Mouse (Mus musculus) spleen, embryonic (tissue): ENCODE measurements at regions not wholly inside any gene's neighbourhood (a gene's known extent, or its start where the extent isn't known, plus 50 kb on each side); places are given as distances from the start of the nearest gene placed in this dataset.
"Not testable (repeated sequence)": the region's sequence is repeated elsewhere in the genome, so short reads cannot be mapped to it uniquely, and the experiment has no call there.

Experiments used
- CTCF ChIA-PET: fragments of 350-600 bp; sonication (Branson Sonifier 250); formaldehyde crosslinking; loops from one replicate; lab custom pipeline; 2022; lab: Charles Lee

DNA sequence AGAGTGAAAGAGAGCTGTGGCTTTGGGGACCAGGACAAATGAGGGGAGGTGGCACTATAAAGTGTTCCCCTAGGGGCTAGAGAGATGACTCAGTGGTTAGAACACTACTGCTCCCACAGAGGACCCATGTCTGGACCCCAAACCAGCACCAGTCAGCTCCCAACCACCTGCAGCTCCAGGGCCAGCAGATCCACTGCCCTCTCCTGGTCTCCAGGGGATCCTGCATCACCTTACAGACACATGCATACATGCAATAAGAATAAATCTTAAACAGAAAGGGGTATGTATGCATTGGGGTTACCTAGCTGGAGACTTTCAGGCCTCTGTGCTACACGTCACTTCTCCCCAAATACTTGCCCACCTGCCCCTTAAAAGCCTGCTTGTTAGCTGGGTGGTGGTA lies 93.8 kb upstream of the Zfp706 start:
- CTCF ChIA-PET: no interaction called here

DNA sequence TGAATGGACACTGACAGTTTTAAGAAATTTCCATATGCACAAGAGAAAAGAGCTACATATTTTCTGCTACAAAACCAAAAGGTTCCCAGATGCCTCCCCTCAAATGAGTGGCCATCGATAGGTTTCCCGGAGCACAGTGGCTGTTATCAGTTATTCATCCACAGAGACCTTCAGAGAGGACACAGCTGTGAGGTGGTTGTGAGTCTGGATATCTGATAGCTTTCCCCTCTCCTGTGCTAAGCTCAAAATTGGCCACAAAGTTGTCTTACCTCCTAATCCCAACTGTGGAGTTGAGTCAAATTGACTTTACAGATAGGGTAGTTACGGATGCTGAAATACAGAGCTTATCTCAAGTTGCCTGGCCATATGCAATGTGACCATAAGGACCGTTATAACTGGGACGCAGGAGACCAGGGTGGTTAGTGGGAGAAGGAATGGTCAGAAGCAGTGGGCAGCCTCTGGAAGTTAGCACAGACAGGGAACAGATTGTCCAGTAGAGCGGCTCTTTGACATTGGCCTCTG lies 93.3 kb upstream of the Zfp706 start:
- CTCF ChIA-PET: no interaction called here

DNA sequence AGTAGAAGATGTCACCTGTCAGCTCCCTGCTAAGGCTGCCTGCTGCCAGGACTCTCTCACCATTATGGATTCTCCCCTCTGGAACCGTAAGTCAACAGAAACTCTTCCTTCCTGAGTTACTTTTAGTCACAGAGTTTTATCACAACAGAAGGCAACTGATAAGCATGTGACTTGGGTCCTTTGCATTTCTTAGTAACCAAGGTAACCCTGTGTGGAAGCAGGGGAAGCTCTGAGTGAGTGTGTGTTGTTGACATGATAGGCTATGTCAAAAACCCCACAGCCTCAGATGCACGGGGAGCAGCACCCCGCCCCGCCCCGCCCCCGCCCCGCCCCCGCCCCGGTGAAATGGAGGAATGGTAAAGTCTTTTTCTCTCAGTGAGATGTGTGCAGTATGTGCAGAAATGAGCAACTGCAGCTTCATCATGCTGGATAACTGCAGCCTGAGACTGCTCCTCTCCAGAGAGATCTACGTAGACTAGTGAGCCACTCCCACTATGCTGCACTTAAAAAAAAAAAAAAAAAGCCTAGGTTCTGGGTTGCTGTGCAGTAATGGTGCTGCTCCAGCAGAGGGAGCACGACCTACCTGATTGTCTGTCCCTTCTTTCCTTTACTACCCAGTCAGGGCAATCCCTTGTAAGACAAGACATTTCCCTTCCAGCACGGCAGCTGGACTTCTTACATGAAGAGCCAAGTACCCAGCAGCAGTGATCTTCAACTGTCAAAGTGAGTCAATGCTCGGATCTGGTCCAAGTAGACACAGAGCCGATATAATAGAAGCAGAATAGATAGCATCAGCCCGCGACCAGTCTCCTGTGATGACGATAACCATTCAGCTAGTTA lies 92.6 kb upstream of the Zfp706 start:
- CTCF ChIA-PET: interaction anchor here (0.6 to 0.7 kb wide), 2 partner anchors 448 to 838 kb away, joined by 3 read pairs; no protein-coding TSS in a partner anchor

DNA sequence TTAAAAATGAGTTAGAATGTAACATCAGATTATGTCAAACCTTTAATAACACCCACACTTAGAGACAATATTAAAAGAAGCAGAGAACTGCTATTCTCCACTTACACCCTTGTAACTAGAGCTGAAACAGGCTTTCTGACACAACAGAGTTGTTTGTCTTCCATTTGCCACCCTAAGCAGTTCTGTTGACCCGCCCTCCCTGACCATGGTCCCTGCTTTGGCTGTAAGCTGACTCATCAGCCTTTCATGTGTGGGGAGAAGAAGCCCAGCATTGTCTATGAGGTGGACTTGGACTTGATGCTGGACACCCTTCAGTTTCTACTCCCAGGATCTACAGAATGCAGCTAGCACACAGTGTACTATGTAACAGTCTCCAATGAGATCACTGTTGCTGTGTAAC lies 91.6 kb upstream of the Zfp706 start:
- CTCF ChIA-PET: no interaction called here

DNA sequence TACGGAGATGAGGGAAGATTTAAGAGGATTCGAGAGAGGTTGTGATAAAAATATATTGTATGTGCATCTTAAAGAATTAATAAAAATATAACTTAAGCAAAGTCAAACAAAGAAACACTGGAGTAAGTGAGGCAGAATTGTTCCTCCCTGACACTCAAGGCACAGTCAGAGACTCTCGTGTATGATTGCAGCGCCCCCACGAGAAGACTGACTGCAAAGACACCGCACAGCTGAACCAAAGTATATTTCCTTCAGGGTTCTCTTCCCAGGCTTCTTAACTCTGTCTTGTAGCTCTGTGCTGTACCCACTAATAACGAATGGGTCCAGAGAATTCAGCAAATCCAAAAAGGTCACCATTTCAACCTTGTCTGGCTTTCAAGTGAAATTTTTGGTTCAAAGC lies 89.9 kb upstream of the Zfp706 start:
- CTCF ChIA-PET: no interaction called here

DNA sequence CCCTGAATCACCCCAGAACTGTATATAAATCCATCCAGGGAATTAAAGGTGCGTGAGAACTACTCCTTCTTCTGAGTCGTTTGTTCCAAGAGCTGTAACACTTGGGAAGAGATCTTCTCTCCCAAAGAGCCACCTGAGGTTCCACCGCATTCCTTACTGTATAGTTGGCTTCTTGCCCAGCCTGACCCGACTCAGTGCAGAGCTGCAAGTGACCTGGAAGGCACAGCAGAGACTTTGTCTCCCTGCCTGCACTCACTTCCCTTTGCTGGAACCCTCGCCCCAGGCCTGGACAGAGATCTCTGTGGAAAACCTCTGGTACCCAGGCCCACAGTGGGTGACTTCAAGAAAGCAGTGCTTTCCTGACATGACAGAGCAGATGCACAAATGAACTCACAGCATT lies 83.6 kb upstream of the Zfp706 start:
- CTCF ChIA-PET: not testable (repeated sequence)

DNA sequence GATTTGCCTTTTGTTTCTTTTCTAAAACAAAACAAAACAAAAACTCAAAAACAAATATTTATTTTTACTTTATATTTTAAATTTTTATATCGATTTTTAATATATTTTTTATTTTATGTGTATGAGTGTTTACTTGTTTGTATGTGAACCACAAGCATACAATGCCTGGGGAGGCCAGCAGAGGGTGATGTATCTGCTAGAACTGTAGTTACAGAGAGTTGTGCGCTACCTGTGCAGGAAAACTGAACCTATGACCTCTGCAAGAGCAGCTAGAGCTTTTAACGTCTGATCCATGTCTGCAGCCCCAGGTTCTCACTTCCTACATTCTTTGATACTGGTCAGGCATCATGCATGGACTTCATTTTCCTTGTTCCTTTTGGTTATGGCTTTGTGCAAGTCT lies 76.2 kb upstream of the Zfp706 start:
- CTCF ChIA-PET: interaction anchor here (1.1 kb wide), 1 partner anchor 75 kb away, joined by 3 read pairs; no protein-coding TSS in a partner anchor

DNA sequence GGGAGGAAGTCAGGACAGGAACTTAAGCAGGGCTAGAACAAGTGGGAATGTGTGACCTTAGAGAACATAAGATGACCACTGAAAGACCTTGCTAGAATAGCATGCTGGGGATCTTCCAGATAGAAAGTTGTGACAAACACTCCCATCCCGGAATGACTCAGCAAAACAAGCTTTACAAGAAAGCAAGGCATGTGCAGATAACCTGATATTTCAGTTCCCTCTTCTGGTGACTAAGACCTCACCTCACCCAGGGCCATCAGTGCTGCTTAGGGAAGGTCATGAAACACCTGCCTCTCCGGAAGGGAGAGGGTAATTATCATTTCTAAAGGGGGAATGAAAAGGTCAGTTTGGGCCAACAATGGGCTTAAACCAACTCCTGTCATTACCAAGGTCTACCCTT lies 74.3 kb upstream of the Zfp706 start:
- CTCF ChIA-PET: no interaction called here

DNA sequence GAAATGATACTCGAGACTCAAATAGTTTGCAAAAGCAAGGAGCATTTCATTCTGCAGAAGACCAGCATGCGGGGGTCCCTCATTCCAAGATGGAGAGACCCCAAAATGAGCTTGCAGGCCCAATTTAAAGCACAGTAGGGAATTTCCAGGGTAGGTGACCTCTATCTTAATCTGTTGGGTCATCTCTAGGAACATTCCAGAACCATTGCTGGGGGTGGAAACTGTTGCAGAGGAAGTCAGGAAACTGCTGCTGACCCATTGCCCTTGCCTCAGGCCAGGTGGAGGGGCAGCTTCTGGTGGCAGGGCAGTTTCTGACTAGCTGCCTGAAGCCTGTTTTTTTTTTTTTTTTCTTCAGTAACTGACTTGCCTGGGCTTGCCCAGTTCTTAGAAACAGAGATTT lies 73.4 kb upstream of the Zfp706 start:
- CTCF ChIA-PET: no interaction called here

DNA sequence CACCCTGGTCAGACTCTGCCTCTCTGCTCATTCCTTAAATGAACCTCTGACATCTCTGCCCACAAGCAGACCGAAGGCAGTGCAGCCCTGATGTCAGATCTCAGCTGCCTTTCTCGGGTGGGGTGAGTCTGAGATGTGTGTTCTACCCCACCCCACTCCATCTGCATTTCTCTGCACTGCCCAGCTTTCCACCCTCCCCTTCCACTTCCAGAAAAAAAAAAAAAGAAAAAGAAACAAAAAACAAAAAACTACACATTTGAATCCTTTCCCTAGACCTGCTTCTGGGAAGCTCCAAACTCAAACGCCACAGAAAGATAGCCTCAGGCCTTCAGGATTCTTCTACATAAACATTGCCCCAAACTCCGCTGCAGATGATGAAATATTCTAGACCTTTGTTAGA lies 72.8 kb upstream of the Zfp706 start:
- CTCF ChIA-PET: no interaction called here

DNA sequence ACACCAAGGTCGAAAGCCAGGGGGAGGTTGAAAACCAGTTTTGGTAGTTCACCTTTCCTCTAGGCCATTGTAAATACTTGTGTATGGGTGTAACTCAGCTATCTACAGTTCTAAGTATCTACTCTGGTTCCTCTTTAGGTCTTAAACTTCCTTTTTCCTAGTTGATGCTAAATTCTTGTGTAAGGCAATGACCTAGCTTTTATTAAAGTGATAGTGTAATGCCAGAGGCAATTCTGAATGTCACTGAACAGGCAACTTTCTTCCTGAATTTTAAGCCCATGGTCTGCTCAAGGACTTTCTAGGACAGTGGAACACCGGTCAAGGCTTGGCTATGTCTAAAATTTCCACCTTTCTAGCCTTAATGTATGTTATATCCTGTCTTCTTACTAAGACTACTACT lies 66.6 kb upstream of the Zfp706 start:
- CTCF ChIA-PET: not testable (repeated sequence)

DNA sequence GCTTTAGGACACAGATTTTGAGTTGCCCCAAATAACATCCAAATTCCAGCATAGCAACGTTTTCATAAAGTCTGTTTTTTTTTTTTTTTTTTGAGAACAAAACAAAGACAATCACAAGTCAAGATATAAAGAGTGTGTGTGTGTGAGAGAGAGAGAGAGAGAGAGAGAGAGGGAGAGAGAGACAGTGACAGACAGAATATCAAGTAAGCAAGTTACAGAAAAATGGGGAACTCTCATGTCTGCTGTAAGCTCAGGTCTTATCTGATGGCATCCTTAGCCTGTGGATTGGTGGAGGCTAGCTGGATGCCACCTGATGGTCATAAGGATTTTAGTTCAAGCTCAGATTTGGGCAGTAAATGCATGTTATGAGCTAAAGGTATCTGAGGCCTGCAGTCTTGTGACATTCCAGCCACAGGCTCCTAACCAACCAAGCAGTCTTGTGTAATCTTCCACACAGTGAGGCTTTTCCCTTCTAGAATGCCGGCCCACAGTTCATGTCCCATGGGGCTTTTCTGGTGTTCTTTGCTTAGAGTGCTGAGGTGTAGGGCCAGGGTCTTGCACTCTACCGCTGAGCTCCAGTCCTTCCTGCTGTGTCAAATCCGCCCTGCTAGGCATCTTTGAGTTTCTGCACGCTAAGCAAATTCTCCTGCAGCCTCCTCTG lies 64.8 kb upstream of the Zfp706 start:
- CTCF ChIA-PET: interaction anchor here (0.7 kb wide), 1 partner anchor 1456 kb away, joined by 3 read pairs; no protein-coding TSS in a partner anchor

DNA sequence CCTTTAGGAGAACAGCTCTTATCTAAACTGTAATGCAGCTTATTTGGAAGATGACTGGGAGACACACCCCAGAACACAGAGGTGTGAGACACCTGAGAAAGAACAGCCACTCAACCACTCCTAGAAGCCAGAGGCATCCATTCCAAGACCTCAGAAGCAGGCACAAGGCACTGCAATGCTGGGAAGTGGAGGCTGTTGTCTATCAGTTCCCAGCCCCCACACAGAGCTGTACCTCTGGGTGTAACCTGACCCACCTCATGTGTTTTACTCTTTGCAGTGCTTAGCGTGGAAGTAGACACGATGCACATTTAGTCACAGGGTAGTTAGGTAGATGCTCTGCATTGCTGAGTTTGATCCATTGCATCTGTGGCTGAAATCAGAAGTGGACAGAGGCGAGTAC lies 62.6 kb upstream of the Zfp706 start:
- CTCF ChIA-PET: no interaction called here

DNA sequence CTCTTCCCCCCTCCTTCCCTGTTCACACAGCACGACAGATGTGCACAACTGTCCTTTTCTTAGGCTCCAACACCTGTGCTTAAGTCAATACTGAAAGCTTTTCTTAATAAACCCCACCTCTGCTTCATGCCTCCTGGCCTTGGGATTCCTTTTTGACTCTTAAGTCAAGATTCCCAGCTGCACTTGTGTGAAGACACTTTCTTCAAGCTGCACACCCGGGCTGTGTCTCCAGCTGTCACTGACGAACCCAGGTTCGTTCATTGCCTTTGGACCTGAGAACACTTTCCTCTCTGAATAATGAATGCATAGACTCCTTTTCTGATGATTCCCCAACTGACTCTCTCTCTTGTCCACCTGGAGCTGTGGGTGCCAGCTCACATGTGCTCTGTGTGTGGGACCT lies 59.8 kb upstream of the Zfp706 start:
- CTCF ChIA-PET: no interaction called here

DNA sequence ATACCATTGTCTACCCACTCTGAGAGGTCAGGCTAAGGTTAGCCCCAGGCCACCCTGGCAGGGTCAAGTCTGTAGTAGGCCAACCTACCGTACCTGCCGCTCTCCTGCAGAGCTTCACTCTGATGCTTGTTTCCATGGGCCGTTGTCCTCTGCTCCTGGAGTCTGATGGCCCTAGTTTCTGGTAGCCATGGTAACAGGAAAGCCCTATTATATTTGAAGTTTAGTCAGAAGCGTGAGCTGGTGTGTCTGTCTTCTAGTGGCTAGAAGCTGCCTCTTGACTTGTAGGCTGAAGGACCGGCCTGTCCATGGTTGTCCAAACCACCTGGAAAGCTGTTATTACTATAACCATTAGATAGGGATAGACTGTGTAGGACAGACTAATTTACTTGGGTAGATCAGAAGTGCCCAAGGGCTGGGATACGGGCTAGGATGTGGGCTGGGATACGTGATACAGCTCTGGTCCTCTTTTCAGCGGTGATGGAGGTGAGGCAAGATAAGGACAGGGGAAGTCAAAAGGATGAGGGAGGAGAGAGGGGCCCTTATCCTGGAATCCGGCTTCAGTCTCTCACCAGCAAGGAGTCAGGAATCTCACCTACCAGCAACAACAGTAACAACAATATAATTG lies 58.5 kb upstream of the Zfp706 start:
- CTCF ChIA-PET: no interaction called here

DNA sequence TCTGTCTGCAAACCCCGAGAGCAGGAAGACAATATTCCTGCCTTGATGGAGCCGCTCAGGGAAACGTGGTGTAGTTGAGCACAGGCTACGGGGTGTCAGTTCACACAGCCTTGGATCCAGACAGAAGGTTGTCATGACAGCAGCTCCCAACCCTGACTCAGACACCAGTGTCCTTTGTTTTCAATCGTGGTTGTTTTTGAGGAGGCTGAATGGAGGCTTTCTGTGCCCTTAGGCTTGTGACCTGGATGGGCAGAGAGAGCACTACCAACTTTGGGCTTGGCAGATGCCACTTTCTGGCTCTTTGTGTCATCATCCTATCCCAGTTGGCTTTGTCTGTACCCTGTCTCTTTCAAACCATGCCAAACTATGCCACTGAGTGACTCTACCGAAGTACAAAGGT lies 57.8 kb upstream of the Zfp706 start:
- CTCF ChIA-PET: no interaction called here

DNA sequence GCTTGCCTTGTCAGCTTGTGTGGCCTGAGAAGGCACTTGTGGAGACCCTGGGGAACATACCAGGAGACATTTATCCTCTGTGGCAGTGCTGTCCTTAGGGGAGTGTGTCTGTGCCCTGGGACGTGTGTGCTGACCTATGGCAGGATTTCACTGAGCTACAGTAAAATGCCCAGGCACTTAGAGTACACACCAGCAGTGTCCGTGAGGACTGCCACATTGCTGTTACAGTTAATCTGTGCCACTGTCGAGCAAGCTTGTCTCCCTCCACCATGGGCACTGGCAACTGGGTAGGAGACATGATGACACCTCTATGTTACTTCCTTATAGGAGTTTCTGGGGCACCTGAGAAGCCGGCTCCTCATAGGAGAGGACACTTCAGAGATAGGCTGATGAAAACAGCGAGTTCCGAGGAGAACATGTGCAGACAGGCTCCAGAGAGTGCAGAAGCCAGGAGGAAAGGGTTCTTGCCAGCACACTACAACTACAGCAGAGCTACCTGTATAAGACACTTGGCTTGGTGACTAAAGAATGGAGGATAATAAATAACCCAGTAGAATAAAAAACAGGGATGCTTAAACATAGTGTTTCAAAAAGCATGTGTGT lies 56.3 kb upstream of the Zfp706 start:
- CTCF ChIA-PET: no interaction called here

DNA sequence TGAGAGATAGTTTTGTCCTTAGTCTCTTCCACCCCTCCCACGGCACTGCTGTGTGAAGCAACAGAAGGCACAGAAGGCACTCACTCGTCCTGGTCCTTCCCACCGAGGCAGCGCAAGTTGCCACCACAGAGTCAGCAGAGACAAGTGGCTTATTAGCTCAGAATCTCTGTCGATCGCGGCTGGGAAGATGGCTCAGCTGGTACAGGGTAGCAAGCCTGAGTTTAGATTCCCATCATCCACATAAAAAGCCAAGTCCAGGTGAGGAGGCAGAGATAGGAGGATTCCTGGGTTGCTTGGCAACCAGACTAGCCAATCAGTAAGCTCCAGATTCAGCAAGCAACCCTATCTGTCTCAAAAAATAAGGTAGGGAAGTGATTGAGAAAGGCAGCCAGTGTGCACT lies 55.0 kb upstream of the Zfp706 start:
- CTCF ChIA-PET: no interaction called here

DNA sequence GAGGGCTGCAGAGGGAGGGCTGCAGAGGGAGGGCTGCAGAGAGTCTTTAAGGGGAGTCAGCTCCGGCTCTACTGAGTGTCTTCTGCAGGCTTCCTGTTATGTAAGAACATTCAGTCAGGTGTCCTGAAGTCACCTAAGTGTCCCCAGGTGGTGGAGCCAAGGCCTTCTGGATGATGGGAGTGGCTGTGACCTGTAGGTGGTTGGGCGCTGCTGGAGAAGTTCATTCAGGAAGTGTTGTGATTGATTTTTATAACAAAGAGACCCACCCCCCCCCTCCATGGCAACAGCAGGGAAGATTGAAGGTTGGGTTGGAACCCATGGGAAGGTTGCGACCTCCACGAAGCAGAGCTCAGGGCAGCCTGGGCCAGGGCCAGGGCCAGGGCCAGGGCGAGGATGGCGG lies 53.9 kb upstream of the Zfp706 start:
- CTCF ChIA-PET: no interaction called here

DNA sequence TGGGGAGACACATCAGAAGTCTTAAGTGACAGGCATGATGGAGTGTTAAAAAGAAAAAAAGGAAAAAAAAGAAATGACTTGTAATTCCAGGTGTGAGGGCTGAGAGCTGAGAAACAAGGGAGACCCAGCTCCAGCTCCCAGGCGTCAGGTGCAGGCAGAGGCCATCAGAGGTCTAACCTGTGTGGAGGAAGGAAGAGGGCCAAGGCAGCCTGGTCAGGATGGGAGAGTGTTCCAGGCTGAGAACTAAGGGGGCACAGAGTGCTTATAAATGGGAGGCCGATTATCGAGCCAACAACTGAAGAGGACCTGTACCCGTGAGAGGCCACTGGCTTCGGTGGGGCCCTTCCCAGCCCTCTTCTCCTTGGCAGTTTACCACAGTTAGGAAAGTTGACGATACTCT lies 53.3 kb upstream of the Zfp706 start:
- CTCF ChIA-PET: no interaction called here
